31 mouse cellular contexts compared by ENCODE assay signal in the genomic region with DNA sequence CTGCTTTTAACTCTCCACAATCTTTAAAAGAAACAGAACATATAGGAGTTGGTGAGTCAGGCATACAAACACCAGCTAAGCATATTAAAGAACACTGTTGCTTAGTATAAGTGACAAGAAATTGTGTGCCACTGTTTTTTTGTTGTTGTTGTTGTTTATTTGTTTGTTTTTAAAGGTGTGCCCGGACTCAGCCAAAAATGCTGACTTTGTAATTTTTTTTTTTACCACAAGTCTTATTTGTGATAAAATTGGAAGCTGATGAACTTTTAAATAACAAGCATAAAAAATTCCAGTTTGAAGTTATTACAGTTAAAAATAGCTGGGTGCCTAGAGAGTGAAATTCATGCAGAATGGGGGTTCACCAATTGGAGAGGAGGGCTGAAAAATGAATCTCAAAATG.
"Had no signal": no experiment of that assay in that cellular context is flagged by ENCODE, and none has a peak within 500 bp of the region (broad histone marks: within the 10 kb centered on the region; RNA-seq: fewer than 3 reads in every experiment).

No protein-coding gene starts in this region.

- H3K9me3 ChIP-seq: limb, embryonic 10.5 days; limb, embryonic 12.5 days; limb, embryonic 13.5 days; limb, embryonic 15.5 days; liver, embryonic 12.5 days; liver, embryonic 13.5 days; liver, embryonic 15.5 days; lung, embryonic 15.5 days; midbrain, embryonic 10.5 days; midbrain, embryonic 12.5 days; midbrain, embryonic 15.5 days; neural tube, embryonic 12.5 days had no signal

- H3K36me3 ChIP-seq: limb, embryonic 10.5 days; limb, embryonic 12.5 days; limb, embryonic 13.5 days; limb, embryonic 15.5 days; liver, embryonic 12.5 days; liver, embryonic 13.5 days; liver, embryonic 15.5 days; lung, embryonic 15.5 days; midbrain, embryonic 10.5 days; midbrain, embryonic 12.5 days; midbrain, embryonic 13.5 days; midbrain, embryonic 15.5 days; neural tube, embryonic 12.5 days had no signal

- ATAC-seq: liver, embryonic 12.5 days; liver, postnatal 0 days; lung, postnatal 0 days; midbrain, embryonic 13.5 days; midbrain, embryonic 15.5 days; midbrain, embryonic 16.5 days had no signal

- H3K9ac ChIP-seq: limb, embryonic 12.5 days; limb, embryonic 13.5 days; limb, embryonic 15.5 days; liver, embryonic 12.5 days; liver, embryonic 13.5 days; liver, embryonic 14.5 days; liver, embryonic 15.5 days; liver, postnatal 0 days; lung, embryonic 14.5 days; lung, embryonic 15.5 days; midbrain, embryonic 12.5 days; midbrain, embryonic 13.5 days; midbrain, embryonic 15.5 days; neural tube, embryonic 12.5 days had no signal

- H3K4me3 ChIP-seq: limb, embryonic 10.5 days; limb, embryonic 12.5 days; limb, embryonic 13.5 days; limb, embryonic 15.5 days; liver, embryonic 12.5 days; liver, embryonic 13.5 days; liver, embryonic 15.5 days; lung, embryonic 15.5 days; megakaryocyte, embryonic 14.5 days; midbrain, embryonic 10.5 days; midbrain, embryonic 12.5 days; midbrain, embryonic 13.5 days; midbrain, embryonic 15.5 days; myocyte; neural tube, embryonic 12.5 days had no signal

- H3K4me2 ChIP-seq: limb, embryonic 12.5 days; limb, embryonic 13.5 days; limb, embryonic 15.5 days; liver, embryonic 11.5 days; liver, embryonic 12.5 days; liver, embryonic 13.5 days; liver, embryonic 15.5 days; lung, embryonic 14.5 days; lung, embryonic 15.5 days; midbrain, embryonic 12.5 days; midbrain, embryonic 13.5 days; midbrain, embryonic 15.5 days; neural tube, embryonic 12.5 days had no signal

- H3K27me3 ChIP-seq: limb, embryonic 12.5 days; limb, embryonic 13.5 days; limb, embryonic 15.5 days; liver, embryonic 12.5 days; liver, embryonic 13.5 days; liver, embryonic 15.5 days; lung, embryonic 15.5 days; megakaryocyte, embryonic 14.5 days; midbrain, embryonic 12.5 days; midbrain, embryonic 13.5 days; midbrain, embryonic 15.5 days; neural tube, embryonic 12.5 days had no signal

- H3K27ac ChIP-seq: limb, embryonic 10.5 days; limb, embryonic 12.5 days; limb, embryonic 13.5 days; limb, embryonic 15.5 days; liver, embryonic 12.5 days; liver, embryonic 13.5 days; liver, embryonic 14.5 days; liver, embryonic 15.5 days; lung, embryonic 15.5 days; macrophage; midbrain, embryonic 10.5 days; midbrain, embryonic 12.5 days; midbrain, embryonic 13.5 days; midbrain, embryonic 15.5 days; neural tube, embryonic 12.5 days had no signal

- DNase-seq: left cerebral cortex, postnatal 4 days; liver; liver, embryonic 13.5 days; liver, postnatal 0 days; lung, adult 18-20 months; lung, adult 2 months; lung, postnatal 10 days; lung, postnatal 14 days; lung, postnatal 36 days; lung, postnatal 4 days; midbrain, embryonic 14.5 days had no signal

- H3K4me1 ChIP-seq: limb, embryonic 10.5 days; limb, embryonic 12.5 days; limb, embryonic 13.5 days; limb, embryonic 15.5 days; liver, embryonic 12.5 days; liver, embryonic 13.5 days; liver, embryonic 15.5 days; lung, embryonic 15.5 days; megakaryocyte, embryonic 14.5 days; midbrain, embryonic 10.5 days; midbrain, embryonic 12.5 days; midbrain, embryonic 13.5 days; midbrain, embryonic 15.5 days; neural tube, embryonic 12.5 days had no signal
